ENCODE assay signal across 11 mouse cellular contexts in genomic region chr3:56438900-56439299, GRCm38 (mm10).
DNase-seq lines count a peak whose midpoint lies in the region; ATAC-seq and TF ChIP-seq lines count a peak whose summit lies in the region.
"Had no signal": no experiment of that assay in that cellular context is flagged by ENCODE, and none has a peak within 500 bp of the region (broad histone marks: within the 10 kb centered on the region; RNA-seq: fewer than 3 reads in every experiment).

No protein-coding gene starts in this region.

- TF ChIP-seq CTCF in forebrain, postnatal 0 days (IDR thresholded peaks at IDR 0.05; ENCODE audit: low read depth): no peak

- H3K9me3 ChIP-seq in embryonic facial prominence, embryonic 13.5 days: no peaks in the 10 kb centered on the region
- no peaks in the 10 kb centered on the region for H3K9me3 ChIP-seq in embryonic facial prominence, embryonic 10.5 days
- no peaks in the 10 kb centered on the region for H3K9me3 ChIP-seq in limb, embryonic 14.5 days (ENCODE audit: control insufficient read depth, low read length)
- no peaks in the 10 kb centered on the region for H3K9me3 ChIP-seq in limb, embryonic 10.5 days (replicated peaks)
- no peaks in the 10 kb centered on the region for H3K9me3 ChIP-seq in forebrain, postnatal 0 days (ENCODE audit: low read length)
- H3K9me3 ChIP-seq: embryonic facial prominence, embryonic 12.5 days; heart, embryonic 13.5 days had no signal

- no peaks in the 10 kb centered on the region for H3K27me3 ChIP-seq in embryonic facial prominence, embryonic 13.5 days
- no peaks in the 10 kb centered on the region for H3K27me3 ChIP-seq in embryonic facial prominence, embryonic 10.5 days (replicated peaks; ENCODE audit: low read depth, poor library complexity, severe bottlenecking)
- no peaks in the 10 kb centered on the region for H3K27me3 ChIP-seq in limb, embryonic 14.5 days (ENCODE audit: control insufficient read depth, insufficient read depth, low read length)
- H3K27me3 ChIP-seq in limb, embryonic 10.5 days (ENCODE audit: low read depth, poor library complexity, severe bottlenecking): no peaks in the 10 kb centered on the region
- no peaks in the 10 kb centered on the region for H3K27me3 ChIP-seq in forebrain, postnatal 0 days (ENCODE audit: insufficient read depth, low read length)
- H3K27me3 ChIP-seq: embryonic facial prominence, embryonic 12.5 days; heart, embryonic 13.5 days had no signal

- no peak for TF ChIP-seq POLR2A in limb, embryonic 14.5 days (IDR thresholded peaks at IDR 0.05; ENCODE audit: borderline replicate concordance, extremely low read depth, insufficient read depth, insufficient read length)

- H3K4me1 ChIP-seq in embryonic facial prominence, embryonic 13.5 days: peaks cover 16% of the 10 kb centered on the region
- no peaks in the 10 kb centered on the region for H3K4me1 ChIP-seq in embryonic facial prominence, embryonic 10.5 days
- peaks cover 14% of the 10 kb centered on the region; the same call in 1 of the 2 replicates for H3K4me1 ChIP-seq in limb, embryonic 14.5 days (ENCODE audit: control insufficient read depth, insufficient read depth, low read length)
- no peaks in the 10 kb centered on the region for H3K4me1 ChIP-seq in limb, embryonic 10.5 days
- H3K4me1 ChIP-seq in forebrain, postnatal 0 days (ENCODE audit: insufficient read depth): peaks cover 13% of the 10 kb centered on the region

- H3K4me2 ChIP-seq in embryonic facial prominence, embryonic 13.5 days: no peak overlapping the region
- H3K4me2 ChIP-seq in limb, embryonic 14.5 days (replicated peaks; ENCODE audit: low read depth, low read length, severe bottlenecking): no peak overlapping the region
- H3K4me2 ChIP-seq in forebrain, postnatal 0 days (ENCODE audit: low read depth): no peak overlapping the region
- H3K4me2 ChIP-seq: embryonic facial prominence, embryonic 12.5 days; heart, embryonic 13.5 days had no signal

- WGBS in embryonic facial prominence, embryonic 13.5 days: 69% methylated on average over 5 of the region's 5 CpGs
- 90% methylated on average over 5 of the region's 5 CpGs for WGBS in embryonic facial prominence, embryonic 10.5 days
- 70% methylated on average over 5 of the region's 5 CpGs for WGBS in limb, embryonic 14.5 days
- 92% methylated on average over 5 of the region's 5 CpGs for WGBS in limb, embryonic 10.5 days
- WGBS in forebrain, postnatal 0 days: 48% methylated on average over 5 of the region's 5 CpGs

- no peak for ATAC-seq in embryonic facial prominence, embryonic 13.5 days (ENCODE audit: insufficient number of reproducible peaks, insufficient read depth, low FRiP score, low TSS enrichment, low read depth)
- ATAC-seq in limb, embryonic 14.5 days (ENCODE audit: low FRiP score, low read depth): 0 out of 2 replicates have a peak, but pooled peaks have one; percentile 30
- 0 out of 2 replicates have a peak, but pooled peaks have one; percentile 11 for ATAC-seq in forebrain, postnatal 0 days

- H3K9ac ChIP-seq in embryonic facial prominence, embryonic 13.5 days: no peak overlapping the region
- no peak overlapping the region for H3K9ac ChIP-seq in limb, embryonic 14.5 days (ENCODE audit: low read depth, low read length, severe bottlenecking)
- H3K9ac ChIP-seq in forebrain, postnatal 0 days: no peak overlapping the region
- H3K9ac ChIP-seq: embryonic facial prominence, embryonic 12.5 days; heart, embryonic 13.5 days; liver, embryonic 14.5 days had no signal

- H3K4me3 ChIP-seq in embryonic facial prominence, embryonic 13.5 days: no peak overlapping the region
- no peak overlapping the region for H3K4me3 ChIP-seq in embryonic facial prominence, embryonic 10.5 days
- H3K4me3 ChIP-seq in limb, embryonic 14.5 days (replicated peaks; ENCODE audit: low read length): no peak overlapping the region
- H3K4me3 ChIP-seq in limb, embryonic 10.5 days: no peak overlapping the region
- no peak overlapping the region for H3K4me3 ChIP-seq in forebrain, postnatal 0 days (ENCODE audit: low read depth, low read length)
- H3K4me3 ChIP-seq: embryonic facial prominence, embryonic 12.5 days; heart, embryonic 13.5 days had no signal

- no peak for DNase-seq in embryonic facial prominence, embryonic 10.5 days (ENCODE audit: low spot score)
- DNase-seq in limb, embryonic 14.5 days (ENCODE audit: low spot score): no peak
- DNase-seq in limb, embryonic 10.5 days (ENCODE audit: low spot score): no peak
- DNase-seq in forebrain, postnatal 0 days: no peak
- peak; percentile 38 for DNase-seq in lung, postnatal 14 days
- DNase-seq in retina, postnatal 1 day: no peak
- no peak for DNase-seq in thymus, postnatal 36 days

- H3K27ac ChIP-seq in embryonic facial prominence, embryonic 13.5 days: peak overlapping the region; percentile 55; the same call in 1 of the 2 replicates
- no peak overlapping the region for H3K27ac ChIP-seq in embryonic facial prominence, embryonic 10.5 days (replicated peaks)
- no peak overlapping the region for H3K27ac ChIP-seq in limb, embryonic 14.5 days (replicated peaks; ENCODE audit: low read depth, low read length)
- H3K27ac ChIP-seq in limb, embryonic 10.5 days: no peak overlapping the region
- no peak overlapping the region for H3K27ac ChIP-seq in forebrain, postnatal 0 days (ENCODE audit: low read depth, low read length)
- H3K27ac ChIP-seq: embryonic facial prominence, embryonic 12.5 days; heart, embryonic 13.5 days; liver, embryonic 14.5 days had no signal

- no peaks in the 10 kb centered on the region for H3K36me3 ChIP-seq in embryonic facial prominence, embryonic 13.5 days
- no peaks in the 10 kb centered on the region for H3K36me3 ChIP-seq in embryonic facial prominence, embryonic 10.5 days (replicated peaks)
- no peaks in the 10 kb centered on the region for H3K36me3 ChIP-seq in limb, embryonic 14.5 days (ENCODE audit: control insufficient read depth, insufficient read depth, low read length)
- H3K36me3 ChIP-seq in limb, embryonic 10.5 days: no peaks in the 10 kb centered on the region
- H3K36me3 ChIP-seq in forebrain, postnatal 0 days (ENCODE audit: insufficient read depth): no peaks in the 10 kb centered on the region
- H3K36me3 ChIP-seq: embryonic facial prominence, embryonic 12.5 days; heart, embryonic 13.5 days had no signal
